Mouse (Mus musculus) midbrain, postnatal 0 days (tissue): ENCODE measurements around the gene Huwe1. TPM values are rescaled to one million over a fixed set of nuclear protein-coding genes. Genes with fewer than 3 reads are reported as not detected.
A peak's percentile ranks its signal among the peaks of the same experiment; 100 is the strongest.

Experiments
- ATAC-seq: fragments of 200-750 bp; cut with Nextera tagmentation; 2 replicates; pipeline ENCODE4 v1.8.0; 2017; ENCODE audit warnings: moderate number of reproducible peaks, mild to moderate bottlenecking, moderate TSS enrichment, moderate library complexity; ENCODE audit not compliant: low FRiP score
- DNase-seq: peaks from one replicate; pipeline ENCODE4 v3.0.0-alpha.2; 2015; ENCODE audit warnings: low spot score
- H3K27ac ChIP-seq: fragments of 300-500 bp; sonication (generic); 2 replicates; pipeline ENCODE4 v1.5.1; 2014; ENCODE audit warnings: low read depth, mild to moderate bottlenecking, low read length, mixed read lengths
- H3K27me3 ChIP-seq: fragments of 300-500 bp; sonication (generic); 2 replicates; pipeline ENCODE4 v1.6.1; 2014; ENCODE audit warnings: low read length, control low read depth, mixed read lengths; ENCODE audit not compliant: insufficient read depth
- H3K36me3 ChIP-seq: fragments of 300-500 bp; sonication (generic); 2 replicates; pipeline ENCODE4 v1.6.1; 2014; ENCODE audit warnings: low read length, control low read depth, mixed read lengths; ENCODE audit not compliant: insufficient read depth
- H3K4me1 ChIP-seq: fragments of 300-500 bp; sonication (generic); 2 replicates; pipeline ENCODE4 v1.6.1; 2014; ENCODE audit warnings: mild to moderate bottlenecking, control low read depth, antibody characterized with exemption, low read length, mixed read lengths; ENCODE audit not compliant: insufficient read depth
- H3K4me2 ChIP-seq: fragments of 300-500 bp; sonication (generic); 2 replicates; pipeline ENCODE4 v1.6.1; 2014; ENCODE audit warnings: low read depth, mild to moderate bottlenecking, low read length, mixed read lengths; ENCODE audit not compliant: poor library complexity, severe bottlenecking
- H3K4me3 ChIP-seq: fragments of 300-500 bp; sonication (generic); 2 replicates; pipeline ENCODE4 v1.5.1; 2014; ENCODE audit warnings: low read depth, mild to moderate bottlenecking, low read length, moderate library complexity
- H3K9ac ChIP-seq: fragments of 300-500 bp; sonication (generic); replicated peaks from 2 replicates; pipeline ENCODE4 v1.6.1; 2014; ENCODE audit warnings: mild to moderate bottlenecking, low read length, moderate library complexity, mixed read lengths; ENCODE audit not compliant: poor library complexity, severe bottlenecking
- H3K9me3 ChIP-seq: fragments of 300-500 bp; sonication (generic); 2 replicates; pipeline ENCODE4 v1.6.1; 2016; ENCODE audit warnings: low read length, control low read depth
- CTCF ChIP-seq: IDR thresholded peaks from 2 replicates; pipeline ENCODE4 v1.5.1; 2016; ENCODE audit warnings: antibody characterized with exemption, mild to moderate bottlenecking
- WGBS: fragments of 180-500 bp; shearing (Covaris S2); extraction: QIAGEN DNeasy Blood & Tissue Kit; methylation state at CpG from one replicate; pipeline ENCODE4 v1.1.7; 2014; 5-methylcytosine and 5-hydroxymethylcytosine counted together
- polyA plus RNA-seq: library from polyadenylated mRNA; unstranded; fragments of >200 nt; fragmentation: Nextera tagmentation; extraction: Ambion mirVana; gene quantifications from 2 replicates; pipeline ENCODE4 v1.2.1, GENCODE M21; 2015
- total RNA-seq: library from RNA; depleted of rRNA; stranded (reverse); fragments of >200 nt; gene quantifications from 2 replicates; pipeline ENCODE4 v1.2.3, GENCODE M21; 2014

Huwe1 gene
- total and polyA plus RNA-seq, 2 experiments from 2014 or later = 37.5 to 145 TPM

- Histone ChIP-seq H3K4me2 (peak overlapping the region; percentile 45), H3K27me3 (no peaks in the 10 kb centered on the region), H3K36me3 (no peaks in the 10 kb centered on the region), H3K27ac (peak overlapping the region; percentile 84), H3K4me1 (no peaks in the 10 kb centered on the region), H3K9me3 (peaks cover 4% of the 10 kb centered on the region; the same call in 1 of the 2 replicates), H3K9ac (peak overlapping the region; percentile 61), H3K4me3 (peak overlapping the region; percentile 41)
- DNase-seq (no peak), ATAC-seq (no peak)
- 28% methylated on average over 13 of the region's 13 CpGs for WGBS
- 0 out of 2 replicates have a peak, but pooled peaks have one; percentile 5 for TF ChIP-seq CTCF
These were observed 1.8 kb downstream of the Huwe1 start for GRCm38 (mm10) chrX:151802328-151802955.

DNA sequence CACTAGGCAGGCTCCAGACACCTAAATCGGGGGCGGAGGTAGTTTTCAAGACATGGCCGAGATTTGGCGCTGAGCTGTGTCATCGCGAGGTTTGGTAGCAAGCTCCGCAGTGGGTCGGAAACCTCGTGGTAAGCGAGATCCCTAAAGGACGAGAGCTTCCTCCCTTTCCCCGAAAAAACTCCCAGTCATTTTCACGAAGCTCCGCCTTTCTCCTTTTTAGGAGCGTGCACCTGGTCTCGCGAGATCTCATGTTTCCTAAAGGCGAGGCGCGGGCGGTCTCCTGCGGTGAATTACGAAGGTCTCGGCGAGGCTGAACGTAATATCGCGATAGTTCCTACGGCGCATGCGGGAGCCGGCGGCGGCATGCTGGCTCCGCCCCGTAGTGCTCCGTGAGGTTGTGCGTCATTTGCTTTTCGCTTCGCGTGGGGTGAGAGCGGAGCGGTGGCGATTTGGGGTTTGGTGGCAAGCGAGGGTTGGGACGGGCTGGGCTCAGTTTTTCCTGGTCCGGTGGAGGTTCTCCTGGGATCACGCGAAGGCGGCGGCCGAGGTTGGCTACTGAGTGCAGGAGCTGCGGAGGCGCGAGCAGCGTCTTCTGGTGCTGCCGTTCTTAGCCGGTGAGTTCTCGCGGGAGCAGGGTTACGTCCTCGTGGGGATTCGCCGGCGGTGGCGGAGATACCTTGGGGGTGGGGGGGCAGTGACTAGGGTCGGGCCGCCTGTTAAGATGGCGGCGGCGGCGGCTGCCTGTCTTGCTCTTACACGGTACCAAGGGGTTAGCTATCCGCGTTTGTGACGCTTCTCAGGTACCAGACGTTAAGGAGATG, 2.6 kb downstream of the Huwe1 start:
- WGBS = 30% methylated on average over 75 of the region's 77 CpGs
- DNase-seq (peak; percentile 98), ATAC-seq (peak; percentile 92)
- Histone ChIP-seq H3K36me3 (no peaks in the 10 kb centered on the region), H3K4me1 (no peaks in the 10 kb centered on the region), H3K9me3 (peaks cover 4% of the 10 kb centered on the region; the same call in 1 of the 2 replicates), H3K27ac (peak overlapping the region; percentile 91), H3K4me2 (peak overlapping the region; percentile 57), H3K4me3 (peak overlapping the region; percentile 48), H3K9ac (peak overlapping the region; percentile 64), H3K27me3 (no peaks in the 10 kb centered on the region)
- no peak for TF ChIP-seq CTCF

DNA sequence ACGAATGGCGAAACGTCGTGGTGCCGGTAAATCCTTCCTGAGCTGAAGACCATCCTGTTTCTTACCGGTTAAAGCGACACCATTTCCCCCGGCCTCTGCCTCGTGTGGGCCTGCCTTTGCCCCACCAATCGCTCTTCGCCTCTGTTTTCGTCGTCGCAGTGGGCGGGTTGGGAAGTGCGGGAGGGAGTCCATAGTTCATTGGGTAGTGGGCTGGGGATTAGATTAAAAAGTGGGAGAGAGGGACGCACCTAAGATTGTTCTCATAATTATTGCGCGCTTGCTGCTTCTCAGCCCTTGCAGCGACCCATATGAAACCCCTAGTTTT, 3.1 kb downstream of the Huwe1 start:
- Histone ChIP-seq H3K4me3 (peak overlapping the region; percentile 48), H3K36me3 (no peaks in the 10 kb centered on the region), H3K27me3 (no peaks in the 10 kb centered on the region), H3K9ac (peak overlapping the region; percentile 64), H3K9me3 (peaks cover 4% of the 10 kb centered on the region; the same call in 1 of the 2 replicates), H3K27ac (peak overlapping the region; percentile 91), H3K4me2 (peak overlapping the region; percentile 57), H3K4me1 (no peaks in the 10 kb centered on the region)
- DNase-seq = peak; percentile 58
- peak; percentile 57 for ATAC-seq
- TF ChIP-seq CTCF = no peak
- 27% methylated on average over 20 of the region's 20 CpGs for WGBS

DNA sequence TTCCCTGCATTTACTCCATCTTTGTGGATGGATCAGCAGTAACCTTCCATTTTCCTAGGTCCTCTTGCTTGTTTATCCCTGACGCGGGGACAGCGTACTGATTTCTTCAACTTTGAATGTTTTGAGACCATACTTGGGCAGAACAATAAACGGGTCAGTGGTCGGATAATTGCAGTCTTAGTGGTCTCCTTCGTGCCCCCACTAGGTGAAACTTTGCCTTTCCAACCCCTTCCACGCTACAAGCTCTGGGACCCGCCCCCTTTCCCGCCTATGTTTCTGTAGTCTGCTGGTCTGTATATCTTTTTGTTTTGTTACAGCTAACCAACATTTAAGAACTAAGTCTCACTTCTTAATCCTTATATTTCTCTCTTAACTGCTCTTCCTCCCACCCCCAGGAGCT, 3.8 kb downstream of the Huwe1 start:
- Histone ChIP-seq H3K27ac (0 out of 2 replicates have a peak overlapping the region, but pooled peaks have one; percentile 91), H3K9me3 (peaks cover 4% of the 10 kb centered on the region; the same call in 1 of the 2 replicates), H3K4me3 (peak overlapping the region; percentile 48), H3K9ac (peak overlapping the region; percentile 64), H3K4me1 (no peaks in the 10 kb centered on the region), H3K36me3 (no peaks in the 10 kb centered on the region), H3K4me2 (peak overlapping the region; percentile 57), H3K27me3 (no peaks in the 10 kb centered on the region)
- no peak for ATAC-seq
- DNase-seq = no peak
- 25% methylated on average over 9 of the region's 9 CpGs for WGBS
- TF ChIP-seq CTCF = no peak

DNA sequence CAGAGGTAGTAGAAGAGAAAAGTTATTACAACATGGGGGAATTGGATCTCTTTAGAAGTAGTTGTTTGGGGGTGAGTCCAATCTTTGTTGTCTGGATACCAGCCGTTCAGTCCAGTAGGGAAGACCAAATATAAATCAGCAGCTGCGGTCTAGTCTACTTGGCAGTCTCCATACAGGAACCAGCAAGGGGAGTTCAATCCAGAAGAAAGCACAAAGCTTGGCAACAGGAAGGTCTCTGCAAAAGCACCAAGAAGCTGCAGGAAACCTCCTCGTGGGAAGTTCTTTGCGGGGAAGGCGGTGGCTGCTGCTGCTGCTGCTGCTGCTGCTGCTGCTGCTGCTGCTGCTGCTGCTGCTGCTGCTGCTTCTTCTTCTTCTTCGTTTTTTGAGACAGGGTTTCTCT, 10.9 kb downstream of the Huwe1 start:
- no peaks in the 10 kb centered on the region for H3K36me3 ChIP-seq
- no peak overlapping the region for H3K4me2 ChIP-seq
- no peak for TF ChIP-seq CTCF
- H3K4me1 ChIP-seq = no peaks in the 10 kb centered on the region
- H3K27me3 ChIP-seq = no peaks in the 10 kb centered on the region
- no peaks in the 10 kb centered on the region for H3K9me3 ChIP-seq
- ATAC-seq (no peak), DNase-seq (no peak)
- H3K4me3 ChIP-seq = no peak overlapping the region
- no peak overlapping the region for H3K9ac ChIP-seq
- no peak overlapping the region for H3K27ac ChIP-seq
- WGBS = 82% methylated on average over 6 of the region's 6 CpGs

- ATAC-seq = no peak
- no peak overlapping the region for H3K4me2 ChIP-seq
- no peak for TF ChIP-seq CTCF
- H3K27ac ChIP-seq = no peak overlapping the region
- no peak overlapping the region for H3K4me3 ChIP-seq
- no peaks in the 10 kb centered on the region for H3K4me1 ChIP-seq
- H3K27me3 ChIP-seq = no peaks in the 10 kb centered on the region
- 81% methylated on average over 1 of the region's 1 CpGs for WGBS
- DNase-seq = no peak
- no peak overlapping the region for H3K9ac ChIP-seq
- H3K36me3 ChIP-seq = no peaks in the 10 kb centered on the region
- no peaks in the 10 kb centered on the region for H3K9me3 ChIP-seq
These were observed 13.0 kb downstream of the Huwe1 start for GRCm38 (mm10) chrX:151813656-151814055.
